Comparison of ENCODE assay signal across 5 mouse cellular contexts in the genomic region with DNA sequence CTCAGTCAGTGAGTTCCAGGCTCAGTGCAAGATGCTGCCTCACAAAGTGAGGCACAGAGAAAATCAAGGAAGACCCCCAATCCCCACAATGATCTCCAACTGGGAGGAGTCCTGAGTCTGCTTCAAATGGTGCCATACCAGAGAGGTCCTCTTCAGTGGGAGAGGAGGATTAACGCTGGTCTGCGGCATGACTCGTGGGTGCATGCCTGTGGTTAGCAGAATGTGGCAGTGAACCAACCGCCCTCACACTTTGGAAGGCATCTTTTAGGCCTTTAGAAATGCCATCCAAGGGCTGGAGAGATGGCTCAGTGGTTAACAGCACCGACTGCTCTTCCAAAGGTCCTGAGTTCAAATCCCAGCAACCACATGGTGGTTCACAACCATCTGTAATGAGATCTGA.
"Had no signal": no experiment of that assay in that cellular context is flagged by ENCODE, and none has a peak within 500 bp of the region (broad histone marks: within the 10 kb centered on the region; RNA-seq: fewer than 3 reads in every experiment).

No protein-coding gene starts in this region.

- H3K9ac ChIP-seq: neural tube, embryonic 12.5 days; neural tube, embryonic 13.5 days; neural tube, embryonic 15.5 days; stomach, embryonic 15.5 days had no signal

- H3K27me3 ChIP-seq: neural tube, embryonic 12.5 days; neural tube, embryonic 13.5 days; neural tube, embryonic 15.5 days; stomach, embryonic 15.5 days had no signal

- H3K4me2 ChIP-seq: neural tube, embryonic 12.5 days; neural tube, embryonic 13.5 days; neural tube, embryonic 15.5 days; stomach, embryonic 15.5 days had no signal

- H3K9me3 ChIP-seq: neural tube, embryonic 12.5 days; neural tube, embryonic 13.5 days; neural tube, embryonic 15.5 days; stomach, embryonic 15.5 days had no signal

- H3K4me3 ChIP-seq: neural tube, embryonic 12.5 days; neural tube, embryonic 13.5 days; neural tube, embryonic 15.5 days; stomach, embryonic 15.5 days had no signal

- H3K4me1 ChIP-seq: stomach, embryonic 15.5 days had no signal

- H3K27ac ChIP-seq: neural tube, embryonic 12.5 days; neural tube, embryonic 13.5 days; stomach, embryonic 15.5 days; stomach, postnatal 0 days had no signal
